17 mouse cellular contexts compared by ENCODE assay signal in the genomic region with DNA sequence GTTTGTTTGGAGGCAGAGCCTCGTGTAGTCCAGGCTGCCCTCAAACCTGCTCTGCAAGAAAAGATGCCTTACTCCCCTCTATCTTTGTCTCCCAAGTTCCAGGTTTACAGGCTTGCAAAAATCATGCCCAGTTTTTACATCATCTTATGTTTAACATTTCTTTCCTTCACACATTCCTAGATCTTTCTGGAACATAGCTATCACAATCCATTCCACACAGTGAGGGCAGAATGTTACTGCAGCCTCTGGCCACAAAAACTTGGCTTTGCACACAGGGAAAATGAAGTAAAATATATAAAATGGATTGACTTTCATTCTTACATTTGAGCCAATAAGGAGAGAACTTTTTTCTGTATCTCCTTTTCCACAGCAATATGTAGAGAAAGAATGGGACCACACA. TPM values are rescaled to one million over a fixed set of nuclear protein-coding genes. Genes with fewer than 3 reads are reported as not detected.
"Had no signal": no experiment of that assay in that cellular context is flagged by ENCODE, and none has a peak within 500 bp of the region (broad histone marks: within the 10 kb centered on the region; RNA-seq: fewer than 3 reads in every experiment).

No protein-coding gene starts in this region.

- H3K4me2 ChIP-seq: liver, embryonic 11.5 days; liver, embryonic 13.5 days; liver, embryonic 15.5 days; midbrain, embryonic 11.5 days; midbrain, embryonic 13.5 days; midbrain, embryonic 15.5 days; neural tube, embryonic 12.5 days; stomach, embryonic 15.5 days had no signal

- H3K4me1 ChIP-seq: liver, embryonic 13.5 days; liver, embryonic 15.5 days; megakaryocyte, embryonic 14.5 days; midbrain, embryonic 15.5 days; neural tube, embryonic 12.5 days; stomach, embryonic 15.5 days had no signal

- H3K27me3 ChIP-seq: liver, embryonic 13.5 days; liver, embryonic 15.5 days; megakaryocyte, embryonic 14.5 days; midbrain, embryonic 13.5 days; midbrain, embryonic 15.5 days; neural tube, embryonic 12.5 days; stomach, embryonic 15.5 days had no signal

- H3K36me3 ChIP-seq: liver, embryonic 13.5 days; liver, embryonic 15.5 days; midbrain, embryonic 13.5 days; midbrain, embryonic 15.5 days; neural tube, embryonic 12.5 days; stomach, embryonic 15.5 days had no signal

- ATAC-seq: liver, postnatal 0 days; midbrain, embryonic 13.5 days; midbrain, embryonic 15.5 days had no signal

- DNase-seq: liver, embryonic 13.5 days; liver, postnatal 0 days; right cerebral cortex, postnatal 14 days; thymus, adult 2 months; thymus, postnatal 25 days had no signal

- H3K9me3 ChIP-seq: liver, embryonic 13.5 days; liver, embryonic 15.5 days; megakaryocyte, embryonic 14.5 days; midbrain, embryonic 13.5 days; midbrain, embryonic 15.5 days; neural tube, embryonic 12.5 days; stomach, embryonic 15.5 days had no signal

- H3K4me3 ChIP-seq: liver, embryonic 13.5 days; liver, embryonic 15.5 days; megakaryocyte, embryonic 14.5 days; midbrain, embryonic 13.5 days; midbrain, embryonic 15.5 days; neural tube, embryonic 12.5 days; stomach, embryonic 15.5 days had no signal

- H3K9ac ChIP-seq: liver, embryonic 13.5 days; liver, embryonic 15.5 days; liver, postnatal 0 days; midbrain, embryonic 13.5 days; midbrain, embryonic 15.5 days; neural tube, embryonic 12.5 days; stomach, embryonic 15.5 days had no signal

- H3K27ac ChIP-seq: liver, embryonic 13.5 days; liver, embryonic 15.5 days; macrophage; midbrain, embryonic 13.5 days; midbrain, embryonic 15.5 days; neural tube, embryonic 12.5 days; stomach, embryonic 15.5 days; stomach, postnatal 0 days had no signal

RNA-seq across cellular contexts. Expression of gene Samd3, which starts 9.6 kb away (rescaled TPM):
- polyA plus RNA-seq: liver, embryonic 11.5 days; liver, embryonic 13.5 days; liver, embryonic 15.5 days; macrophage; neural tube, embryonic 14.5 days; stomach, embryonic 15.5 days; stomach, postnatal 0 days; testis, adult 2 months had no signal
